Mouse (Mus musculus) gastrocnemius, adult 18-20 months (tissue): Measurements from ENCODE around the gene H2-DMa. TPM values are rescaled to one million over a fixed set of nuclear protein-coding genes. Genes with fewer than 3 reads are reported as not detected.

Source experiments
- total RNA-seq, 2 experiments: library from RNA; stranded (reverse); gene quantifications; 2 replicates each; pipeline ENCODE4 v1.2.3; 2021

H2-DMa gene
- total RNA-seq, 2 experiments from 2014 or later = 2.6 to 3.2 TPM

Other genes with a start within 250 kb of the H2-DMa start
- gene Gm7029, start 245.7 kb upstream of the H2-DMa start, total RNA-seq = not detected
- gene Kifc1, start 228.9 kb upstream of the H2-DMa start, total RNA-seq = under 1 TPM in 1 of 2 experiments, not detected in 1; 0.34 TPM
- gene Platr17, start 214.4 kb upstream of the H2-DMa start, total RNA-seq = not detected
- 10 to 100 TPM; 12.0 to 13.7 TPM for gene Daxx, start 210.1 kb upstream of the H2-DMa start, total RNA-seq
- 10 to 100 TPM; 30.2 to 31.7 TPM for gene Tapbp, start 203.6 kb upstream of the H2-DMa start, total RNA-seq
- 10 to 100 TPM; 14.2 to 16.4 TPM for gene Zbtb22, start 203.6 kb upstream of the H2-DMa start, total RNA-seq
- 10 to 100 TPM; 26.4 to 31.9 TPM for gene Rgl2, start 190.0 kb upstream of the H2-DMa start, total RNA-seq
- 10 to 100 TPM; 64.8 to 68.8 TPM for gene Pfdn6, start 179.2 kb upstream of the H2-DMa start, total RNA-seq
- gene Wdr46, start 178.9 kb upstream of the H2-DMa start, total RNA-seq = 1 to 10 TPM; 8.7 to 8.8 TPM
- 1 to 10 TPM; 1.5 to 1.7 TPM for gene B3galt4, start 168.1 kb upstream of the H2-DMa start, total RNA-seq
- 10 to 100 TPM; 29.6 to 33.5 TPM for gene Vps52, start 163.7 kb upstream of the H2-DMa start, total RNA-seq
- gene Rps18, start 163.5 kb upstream of the H2-DMa start, total RNA-seq = 100 to 1,000 TPM; 367 to 381 TPM
- 10 to 100 TPM; 47.2 to 57.7 TPM for gene H2-K1, start 119.2 kb upstream of the H2-DMa start, total RNA-seq
- 10 to 100 TPM; 12.5 to 13.5 TPM for gene Ring1, start 94.9 kb upstream of the H2-DMa start, total RNA-seq
- gene H2-Ke6, start 91.5 kb upstream of the H2-DMa start, total RNA-seq = 10 to 100 TPM; 80.3 to 82.1 TPM
- gene Slc39a7, start 87.9 kb upstream of the H2-DMa start, total RNA-seq = 10 to 100 TPM; 41.0 to 50.2 TPM
- gene Rxrb, start 87.7 kb upstream of the H2-DMa start, total RNA-seq = 10 to 100 TPM; 34.9 to 37.0 TPM
- 1 to 10 TPM; 2.9 TPM for gene Col11a2, start 80.1 kb upstream of the H2-DMa start, total RNA-seq
- not detected for gene H2-Oa, start 27.2 kb upstream of the H2-DMa start, total RNA-seq
- gene Brd2, start 3.1 kb downstream of the H2-DMa start, total RNA-seq = 10 to 100 TPM; 71.6 to 77.3 TPM
- gene H2-DMb2, start 23.8 kb downstream of the H2-DMa start, total RNA-seq = under 1 TPM; 0.17 to 0.53 TPM
- gene H2-DMb1, start 33.5 kb downstream of the H2-DMa start, total RNA-seq = under 1 TPM; 0.16 to 0.78 TPM
- gene Tap1, start 68.0 kb downstream of the H2-DMa start, total RNA-seq = 1 to 10 TPM in 1 of 2 experiments, under 1 TPM in 1; 0.98 to 3.6 TPM
- gene Psmb9, start 68.2 kb downstream of the H2-DMa start, total RNA-seq = 1 to 10 TPM in 1 of 2 experiments, under 1 TPM in 1; 0.73 to 3.8 TPM
- 1 to 10 TPM; 3.2 to 6.7 TPM for gene Psmb8, start 78.2 kb downstream of the H2-DMa start, total RNA-seq
- 1 to 10 TPM; 4.1 to 6.6 TPM for gene Tap2, start 84.0 kb downstream of the H2-DMa start, total RNA-seq
- under 1 TPM; 0.14 to 0.33 TPM for gene H2-Ob, start 119.4 kb downstream of the H2-DMa start, total RNA-seq
- gene H2-Ab1, start 138.1 kb downstream of the H2-DMa start, total RNA-seq = 1 to 10 TPM; 3.0 to 4.8 TPM
- 1 to 10 TPM; 3.7 to 5.9 TPM for gene H2-Aa, start 168.3 kb downstream of the H2-DMa start, total RNA-seq
- 1 to 10 TPM; 3.9 to 5.6 TPM for gene H2-Eb1, start 186.3 kb downstream of the H2-DMa start, total RNA-seq
- not detected for gene H2-Eb2, start 206.1 kb downstream of the H2-DMa start, total RNA-seq
- under 1 TPM; 0.14 to 0.33 TPM for gene Btnl2, start 235.3 kb downstream of the H2-DMa start, total RNA-seq